Mouse (Mus musculus) heart, embryonic 11.5 days (tissue): ENCODE data around the gene Eef1akmt2. TPM values are rescaled to one million over a fixed set of nuclear protein-coding genes. Genes with fewer than 3 reads are reported as not detected.

Source experiments
- ATAC-seq: fragments of 200-750 bp; cut with Nextera tagmentation; replicated peaks from 2 replicates; pipeline ENCODE4 v1.8.0; 2017; ENCODE audit warnings: moderate library complexity; ENCODE audit not compliant: insufficient number of reproducible peaks, low FRiP score, low TSS enrichment
- H3K27ac ChIP-seq: fragments of 300-500 bp; sonication (generic); 2 replicates; pipeline ENCODE4 v1.5.1; 2014; ENCODE audit warnings: mild to moderate bottlenecking, low read depth, low read length
- H3K27me3 ChIP-seq: fragments of 300-500 bp; sonication (generic); 2 replicates; pipeline ENCODE4 v1.6.1; 2014; ENCODE audit warnings: mild to moderate bottlenecking, low read length, mixed read lengths; ENCODE audit not compliant: control insufficient read depth, insufficient read depth
- H3K36me3 ChIP-seq: fragments of 300-500 bp; sonication (generic); 2 replicates; pipeline ENCODE4 v1.6.1; 2014; ENCODE audit warnings: mild to moderate bottlenecking, low read length, moderate library complexity, mixed read lengths; ENCODE audit not compliant: control insufficient read depth, insufficient read depth
- H3K4me1 ChIP-seq: fragments of 300-500 bp; sonication (generic); 2 replicates; pipeline ENCODE4 v1.6.1; 2014; ENCODE audit warnings: low read length; ENCODE audit not compliant: control insufficient read depth, insufficient read depth
- H3K4me2 ChIP-seq: fragments of 300-500 bp; sonication (generic); 2 replicates; pipeline ENCODE4 v1.6.1; 2014; ENCODE audit warnings: mild to moderate bottlenecking, moderate library complexity
- H3K4me3 ChIP-seq: fragments of 300-500 bp; sonication (generic); 2 replicates; pipeline ENCODE4 v1.5.1; 2014; ENCODE audit warnings: low read depth, low read length
- H3K9ac ChIP-seq: fragments of 300-500 bp; sonication (generic); 2 replicates; pipeline ENCODE4 v1.6.1; 2014; ENCODE audit warnings: mild to moderate bottlenecking, low read depth, low read length, moderate library complexity
- H3K9me3 ChIP-seq: fragments of 300-500 bp; sonication (generic); replicated peaks from 2 replicates; pipeline ENCODE4 v1.6.1; 2016; ENCODE audit warnings: low read length; ENCODE audit not compliant: control insufficient read depth
- WGBS: fragments of 180-500 bp; shearing (Covaris S2); extraction: QIAGEN DNeasy Blood & Tissue Kit; methylation state at CpG from one replicate; pipeline ENCODE4 v1.1.7; 2014; ENCODE audit not compliant: insufficient replicate concordance; 5-methylcytosine and 5-hydroxymethylcytosine counted together
- polyA plus RNA-seq: library from polyadenylated mRNA; unstranded; fragments of >200 nt; fragmentation: Nextera tagmentation; extraction: Ambion mirVana; gene quantifications from 2 replicates; pipeline ENCODE4 v1.2.1, GENCODE M21; 2014

Eef1akmt2 gene
- polyA plus RNA-seq, 1 experiment from 2014 or later, result 43.7 TPM

- H3K36me3 ChIP-seq, result no peaks in the 10 kb centered on the region
- no peaks in the 10 kb centered on the region for H3K9me3 ChIP-seq
- no peak for ATAC-seq
- peaks cover 49% of the 10 kb centered on the region for H3K4me1 ChIP-seq
- 24% methylated on average over 6 of the region's 6 CpGs for WGBS
- no peak overlapping the region for H3K27ac ChIP-seq
- no peaks in the 10 kb centered on the region for H3K27me3 ChIP-seq
- H3K9ac ChIP-seq, result 0 out of 2 replicates have a peak overlapping the region, but pooled peaks have one; percentile 30
- no peak overlapping the region for H3K4me3 ChIP-seq
- no peak overlapping the region for H3K4me2 ChIP-seq
These were observed 42.1 kb downstream of the Eef1akmt2 start for GRCm38 (mm10) chr7:132810368-132810767.

- no peak overlapping the region for H3K9ac ChIP-seq
These were observed 42.8 kb downstream of the Eef1akmt2 start for GRCm38 (mm10) chr7:132809721-132810120.

GRCm38 (mm10) chr7:132808841-132809682 lies 43.4 kb downstream of the Eef1akmt2 start:
- ATAC-seq, result no peak
- no peak overlapping the region for H3K4me3 ChIP-seq
- H3K27ac ChIP-seq, result peak overlapping the region; percentile 76
- peaks cover 54% of the 10 kb centered on the region for H3K4me1 ChIP-seq
- no peaks in the 10 kb centered on the region for H3K27me3 ChIP-seq
- 6% methylated on average over 20 of the region's 20 CpGs for WGBS
- H3K4me2 ChIP-seq, result peak overlapping the region; percentile 54
- H3K9me3 ChIP-seq, result no peaks in the 10 kb centered on the region
- H3K9ac ChIP-seq, result peak overlapping the region; percentile 57
- H3K36me3 ChIP-seq, result no peaks in the 10 kb centered on the region

More at GRCm38 (mm10) chr7:132809721-132810120, 42.8 kb downstream of the Eef1akmt2 start:
- H3K27me3 ChIP-seq, result no peaks in the 10 kb centered on the region
- no peaks in the 10 kb centered on the region for H3K36me3 ChIP-seq
- 45% methylated on average over 6 of the region's 6 CpGs for WGBS
- H3K4me3 ChIP-seq, result no peak overlapping the region
- no peak overlapping the region for H3K27ac ChIP-seq
- H3K4me2 ChIP-seq, result peak overlapping the region; percentile 54
- H3K4me1 ChIP-seq, result peaks cover 49% of the 10 kb centered on the region
- ATAC-seq, result no peak
- no peaks in the 10 kb centered on the region for H3K9me3 ChIP-seq

- peak overlapping the region; percentile 76 for H3K27ac ChIP-seq
- ATAC-seq, result no peak
- 46% methylated on average over 7 of the region's 7 CpGs for WGBS
- H3K36me3 ChIP-seq, result no peaks in the 10 kb centered on the region
- peaks cover 61% of the 10 kb centered on the region for H3K4me1 ChIP-seq
- H3K9ac ChIP-seq, result no peak overlapping the region
- no peaks in the 10 kb centered on the region for H3K9me3 ChIP-seq
- H3K4me3 ChIP-seq, result no peak overlapping the region
- H3K27me3 ChIP-seq, result no peaks in the 10 kb centered on the region
- H3K4me2 ChIP-seq, result no peak overlapping the region; the same call in 1 of the 2 replicates
These were observed 44.2 kb downstream of the Eef1akmt2 start for GRCm38 (mm10) chr7:132808051-132808796.

- H3K9ac ChIP-seq, result 0 out of 2 replicates have a peak overlapping the region, but pooled peaks have one; percentile 36
- H3K27me3 ChIP-seq, result no peaks in the 10 kb centered on the region
- no peak for ATAC-seq
These were observed 45.3 kb downstream of the Eef1akmt2 start for GRCm38 (mm10) chr7:132806926-132807857.

GRCm38 (mm10) chr7:132806286-132806685 lies 46.2 kb downstream of the Eef1akmt2 start:
- no peak overlapping the region for H3K4me2 ChIP-seq
- H3K27ac ChIP-seq, result no peak overlapping the region
- H3K9me3 ChIP-seq, result no peaks in the 10 kb centered on the region
- WGBS, result 73% methylated on average over 5 of the region's 5 CpGs
- peaks cover 77% of the 10 kb centered on the region for H3K4me1 ChIP-seq
- H3K27me3 ChIP-seq, result no peaks in the 10 kb centered on the region
- no peaks in the 10 kb centered on the region for H3K36me3 ChIP-seq
- H3K9ac ChIP-seq, result peak overlapping the region; percentile 36; the same call in 1 of the 2 replicates
- no peak for ATAC-seq
- H3K4me3 ChIP-seq, result no peak overlapping the region

More at GRCm38 (mm10) chr7:132806926-132807857, 45.3 kb downstream of the Eef1akmt2 start:
- Histone ChIP-seq H3K27ac (peak overlapping the region; percentile 57), H3K4me3 (no peak overlapping the region), H3K36me3 (no peaks in the 10 kb centered on the region), H3K4me1 (peaks cover 72% of the 10 kb centered on the region), H3K4me2 (no peak overlapping the region), H3K9me3 (no peaks in the 10 kb centered on the region)
- WGBS, result 57% methylated on average over 13 of the region's 13 CpGs

- H3K9ac ChIP-seq, result no peak overlapping the region
- 67% methylated on average over 5 of the region's 5 CpGs for WGBS
These were observed 47.5 kb downstream of the Eef1akmt2 start for GRCm38 (mm10) chr7:132804951-132805350.

GRCm38 (mm10) chr7:132804461-132804860 lies 48.0 kb downstream of the Eef1akmt2 start:
- WGBS, result 59% methylated on average over 7 of the region's 7 CpGs
- no peaks in the 10 kb centered on the region for H3K9me3 ChIP-seq
- H3K4me2 ChIP-seq, result no peak overlapping the region
- H3K9ac ChIP-seq, result no peak overlapping the region
- no peak overlapping the region for H3K4me3 ChIP-seq
- peaks cover 80% of the 10 kb centered on the region for H3K4me1 ChIP-seq
- H3K27me3 ChIP-seq, result no peaks in the 10 kb centered on the region
- ATAC-seq, result no peak
- no peak overlapping the region for H3K27ac ChIP-seq
- H3K36me3 ChIP-seq, result no peaks in the 10 kb centered on the region

More at GRCm38 (mm10) chr7:132804951-132805350, 47.5 kb downstream of the Eef1akmt2 start:
- Histone ChIP-seq H3K4me1 (peaks cover 80% of the 10 kb centered on the region), H3K27me3 (no peaks in the 10 kb centered on the region), H3K4me3 (no peak overlapping the region), H3K27ac (no peak overlapping the region), H3K36me3 (no peaks in the 10 kb centered on the region), H3K4me2 (no peak overlapping the region), H3K9me3 (no peaks in the 10 kb centered on the region)
- no peak for ATAC-seq
